8 mouse cellular contexts compared by ENCODE assay signal in the genomic region with DNA sequence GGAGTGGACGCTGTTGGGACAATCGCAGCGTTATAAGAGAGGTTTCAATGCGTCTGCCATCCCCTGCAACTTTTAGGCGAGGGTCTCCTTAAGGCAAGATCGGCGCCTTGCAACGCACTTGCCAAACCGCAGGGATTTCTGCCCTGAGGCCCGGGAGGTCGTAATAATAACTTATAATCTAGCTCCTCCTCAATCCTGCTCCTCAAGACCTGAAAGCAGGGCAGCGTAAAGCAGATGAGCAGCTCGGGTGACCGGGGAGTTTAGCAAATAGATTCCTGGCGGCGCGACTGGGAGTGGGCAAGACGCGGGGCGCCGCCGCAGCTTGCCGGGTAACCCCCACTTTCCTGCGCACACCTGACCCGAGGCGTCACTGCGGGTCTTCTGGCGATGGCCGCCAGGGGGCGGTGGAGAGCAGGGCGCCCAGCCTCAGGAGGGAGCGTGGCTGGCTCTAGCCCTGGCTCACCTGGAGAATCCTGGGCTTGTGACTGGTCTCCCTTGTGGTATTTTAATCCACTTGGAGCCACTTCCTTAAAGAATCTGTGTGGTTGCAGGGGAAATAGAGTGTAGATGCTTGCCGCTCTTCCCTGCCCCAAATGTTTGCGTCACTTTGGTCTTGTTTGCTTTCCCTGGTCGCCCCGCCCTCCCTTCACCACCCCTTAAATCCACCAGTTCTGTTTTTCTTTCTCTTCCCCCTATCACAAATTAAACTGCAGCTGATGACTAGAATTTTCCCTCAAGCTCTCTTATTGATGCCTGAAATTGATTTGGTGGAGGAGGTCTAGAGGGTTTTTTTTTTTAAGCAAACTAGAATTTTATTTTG. TPM values are rescaled to one million over a fixed set of nuclear protein-coding genes. Genes with fewer than 3 reads are reported as not detected.
DNase-seq lines count a peak whose midpoint lies in the region; ATAC-seq lines count a peak whose summit lies in the region.

No protein-coding gene starts in this region.

- H3K4me1 ChIP-seq in forebrain, embryonic 16.5 days (replicated peaks; ENCODE audit: control insufficient read depth, insufficient read depth, low read length): peaks cover 14% of the 10 kb centered on the region; the same call in 1 of the 2 replicates
- peaks cover 23% of the 10 kb centered on the region; the same call in 1 of the 2 replicates for H3K4me1 ChIP-seq in neural tube, embryonic 15.5 days

- H3K4me2 ChIP-seq in forebrain, embryonic 16.5 days (ENCODE audit: low read length): peak overlapping the region; percentile 85
- peak overlapping the region; percentile 83 for H3K4me2 ChIP-seq in neural tube, embryonic 15.5 days

- H3K27ac ChIP-seq in forebrain, embryonic 16.5 days (ENCODE audit: low read length): no peak overlapping the region
- peak overlapping the region; percentile 74 for H3K27ac ChIP-seq in neural tube, embryonic 15.5 days (replicated peaks)

- peak overlapping the region; percentile 59 for H3K4me3 ChIP-seq in forebrain, embryonic 16.5 days (replicated peaks; ENCODE audit: low read length)
- peak overlapping the region; percentile 65 for H3K4me3 ChIP-seq in neural tube, embryonic 15.5 days (replicated peaks)

- peaks cover 4% of the 10 kb centered on the region; the same call in 1 of the 2 replicates for H3K27me3 ChIP-seq in forebrain, embryonic 16.5 days (replicated peaks; ENCODE audit: control insufficient read depth, insufficient read depth, low read length)
- H3K27me3 ChIP-seq in neural tube, embryonic 15.5 days (replicated peaks): 0 out of 2 replicates have a peak, but pooled peaks cover 6% of the 10 kb centered on the region

- intact Hi-C loops in heart, postnatal 14 days (cut with DNase I): loop anchor here (5.0 kb wide), 4 partner anchors 73 to 428 kb away; no protein-coding TSS in a partner anchor

- H3K9ac ChIP-seq in forebrain, embryonic 16.5 days (replicated peaks; ENCODE audit: low read depth, low read length): peak overlapping the region; percentile 59
- H3K9ac ChIP-seq in neural tube, embryonic 15.5 days (replicated peaks): peak overlapping the region; percentile 67

- H3K36me3 ChIP-seq in forebrain, embryonic 16.5 days (ENCODE audit: control insufficient read depth, insufficient read depth): no peaks in the 10 kb centered on the region
- H3K36me3 ChIP-seq in neural tube, embryonic 15.5 days: no peaks in the 10 kb centered on the region

- DNase-seq in ES-CJ7 (ENCODE audit: low read depth, low spot score): peak; percentile 69
- peak; percentile 20 to 51 for DNase-seq in cerebellum, adult 18-20 months
- peak; percentile 78 to 79 for DNase-seq in heart, postnatal 14 days
- peak; percentile 80 to 82 for DNase-seq in kidney, postnatal 4 days
- DNase-seq in lung, adult 18-20 months: peak; percentile 62 to 70
- DNase-seq in thymus, postnatal 36 days: peak; percentile 35 to 38

- no peaks in the 10 kb centered on the region for H3K9me3 ChIP-seq in forebrain, embryonic 16.5 days (ENCODE audit: control insufficient read depth, low read length)
- H3K9me3 ChIP-seq in neural tube, embryonic 15.5 days (replicated peaks): no peaks in the 10 kb centered on the region

- 3% methylated on average over 36 of the region's 36 CpGs for WGBS in forebrain, embryonic 16.5 days
- WGBS in neural tube, embryonic 15.5 days: 5% methylated on average over 36 of the region's 36 CpGs

- peak; percentile 89 for ATAC-seq in forebrain, embryonic 16.5 days
- ATAC-seq in neural tube, embryonic 15.5 days (ENCODE audit: low FRiP score): peak; percentile 91

RNA-seq across cellular contexts. Expression of gene Cpne8, which starts 0.7 kb away (rescaled TPM):
- polyA plus RNA-seq in forebrain, embryonic 16.5 days (2015; fragmentation: Nextera tagmentation; extraction: Ambion mirVana): 7.9 and 11.0 TPM in 2 replicates
- total RNA-seq in heart, postnatal 14 days (2021): 10 to 100 TPM; 10.0 to 10.5 TPM
- polyA plus RNA-seq in neural tube, embryonic 15.5 days (2015; fragmentation: Nextera tagmentation; extraction: Ambion mirVana): 33.2 and 37.5 TPM in 2 replicates
